Mouse (Mus musculus) G1E (cell line): ENCODE measurements at regions not wholly inside any gene's neighbourhood (a gene's known extent, or its start where the extent isn't known, plus 50 kb on each side); places are given as distances from the start of the nearest gene placed in this dataset.

Experiments used
- CTCF ChIP-seq: IDR thresholded peaks from 2 replicates; pipeline ENCODE4 v1.5.1; 2012; ENCODE audit warnings: low read depth, low read length, inconsistent platforms, mixed read lengths
- GATA1 ChIP-seq: IDR thresholded peaks from 2 replicates; pipeline ENCODE4 v1.6.1; 2012; ENCODE audit warnings: borderline replicate concordance, low read length, inconsistent platforms, mixed read lengths
- POLR2AphosphoS5 ChIP-seq: IDR thresholded peaks from 2 replicates; pipeline ENCODE4 v1.6.1; 2012; ENCODE audit warnings: low read depth, low read length, inconsistent platforms; ENCODE audit not compliant: insufficient replicate concordance

DNA sequence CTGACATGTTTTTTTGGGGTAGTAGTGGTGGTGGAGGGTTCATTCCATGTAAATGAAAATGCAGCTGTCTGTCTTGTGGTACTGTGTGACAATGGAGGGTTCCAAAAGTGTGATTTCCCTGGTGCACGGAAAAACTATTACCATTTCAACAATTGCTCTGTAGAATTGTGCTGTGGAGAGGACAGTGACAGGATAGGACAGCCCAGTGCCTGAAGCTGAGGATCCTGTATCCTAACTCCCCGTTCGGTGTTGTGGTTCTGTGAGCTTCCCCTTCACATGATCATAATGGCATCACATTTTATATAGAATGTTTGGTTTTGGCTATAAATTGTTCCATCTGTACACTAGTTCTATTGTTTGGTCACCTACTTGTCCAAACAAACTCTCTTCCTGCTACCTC lies 196.4 kb downstream of the Mex3b start:
- TF ChIP-seq CTCF = no peak
- TF ChIP-seq GATA1 = no peak
- no peak for TF ChIP-seq POLR2AphosphoS5
